9 mouse cellular contexts compared by ENCODE assay signal in the genomic region with DNA sequence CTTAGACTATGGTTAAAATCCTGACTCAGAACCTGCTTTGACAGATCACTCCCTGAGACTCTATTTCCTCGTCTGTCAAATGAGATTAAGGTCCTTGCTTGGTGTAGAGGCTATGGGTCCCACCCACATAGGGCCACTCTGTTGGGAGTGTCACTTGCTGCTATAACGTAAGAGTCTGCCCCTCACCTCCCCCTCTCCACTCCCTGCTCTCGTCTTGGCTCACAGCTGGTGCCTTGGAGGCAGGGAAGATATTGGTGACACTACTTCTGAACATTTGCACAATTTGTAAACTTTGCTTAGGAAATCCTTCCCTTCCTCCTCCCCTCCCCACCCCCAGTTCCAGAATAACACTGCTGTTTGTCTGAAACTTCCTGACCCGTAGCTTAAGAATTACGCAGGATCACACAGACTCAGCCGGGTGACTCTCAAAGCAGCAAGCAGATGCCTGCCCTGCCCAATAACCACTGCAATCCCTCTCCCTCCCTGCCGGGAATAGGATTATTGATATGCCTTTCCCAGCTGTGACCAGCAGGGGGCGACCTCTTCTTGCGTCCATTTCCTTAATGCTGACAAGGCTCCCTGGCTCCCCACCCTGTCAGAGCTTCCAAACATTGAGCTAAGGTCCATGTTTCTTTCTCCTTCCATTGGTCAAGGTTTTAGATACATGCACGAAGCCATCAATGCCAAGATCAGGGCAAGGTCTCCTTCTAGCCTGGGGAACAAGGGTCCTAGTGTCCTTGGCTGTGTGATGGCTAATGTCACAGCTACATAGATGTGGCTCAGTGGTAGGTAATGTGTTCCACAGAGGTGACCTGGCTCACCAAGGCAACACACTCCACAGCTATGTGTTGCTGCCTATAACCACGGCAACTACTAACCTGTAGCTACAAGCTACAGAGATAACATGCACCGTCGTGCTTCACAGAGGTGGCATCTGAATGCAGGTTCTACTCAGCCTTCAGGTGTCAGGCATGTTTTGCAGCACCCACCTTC.
A peak's percentile ranks its signal among the peaks of the same experiment; 100 is the strongest.
DNase-seq lines count a peak whose midpoint lies in the region; ATAC-seq and TF ChIP-seq lines count a peak whose summit lies in the region.
"Had no signal": no experiment of that assay in that cellular context is flagged by ENCODE, and none has a peak within 500 bp of the region (broad histone marks: within the 10 kb centered on the region; RNA-seq: fewer than 3 reads in every experiment).

No protein-coding gene starts in this region.

- WGBS in hindbrain, embryonic 14.5 days = 25% methylated on average over 13 of the region's 13 CpGs

- ATAC-seq in hindbrain, embryonic 14.5 days (ENCODE audit: low FRiP score) = peak; percentile 64; the same call in 1 of the 2 replicates

- H3K79me2 ChIP-seq in MEL (ENCODE audit: control insufficient read depth, insufficient read depth, low read length, poor library complexity) = no peaks in the 10 kb centered on the region

- H3K9ac ChIP-seq in MEL (ENCODE audit: control insufficient read depth, low read depth, low read length, poor library complexity, severe bottlenecking) = no peak overlapping the region
- no peak overlapping the region for H3K9ac ChIP-seq in hindbrain, embryonic 14.5 days
- H3K9ac ChIP-seq: limb, embryonic 12.5 days had no signal

- TF ChIP-seq RAD21 in MEL (IDR thresholded peaks at IDR 0.05; ENCODE audit: low read depth, low read length) = peak; percentile 62

- peak; percentile 73 for DNase-seq in MEL (ENCODE audit: low read depth, low spot score)
- peak; percentile 40 to 62 for DNase-seq in cerebellum, adult 18-20 months
- peak; percentile 82 for DNase-seq in forelimb bud, embryonic 11.5 days (ENCODE audit: low read depth, low spot score)
- DNase-seq in hindbrain, embryonic 14.5 days (ENCODE audit: low spot score) = peak; percentile 83
- DNase-seq in layer of hippocampus, postnatal 25 days (ENCODE audit: extremely low spot score in 1 of 2, low spot score in 1 of 2) = peak; percentile 78 to 93
- DNase-seq in lung, postnatal 4 days = peak; percentile 85 to 88
- DNase-seq in retina, postnatal 1 day = peak; percentile 88
- peak; percentile 48 for DNase-seq in urinary bladder, adult 2 months (ENCODE audit: low spot score)

- H3K27ac ChIP-seq in MEL (ENCODE audit: control insufficient read depth, low read depth, low read length) = no peak overlapping the region
- no peak overlapping the region for H3K27ac ChIP-seq in hindbrain, embryonic 14.5 days
- H3K27ac ChIP-seq: limb, embryonic 12.5 days had no signal

- no peak for TF ChIP-seq EP300 in MEL (IDR thresholded peaks at IDR 0.05; ENCODE audit: low read depth in 1 of 2, low read length in 2 of 2)

- H3K4me1 ChIP-seq in MEL (ENCODE audit: control insufficient read depth in 1 of 2, insufficient read depth in 2 of 2, low read length in 2 of 2) = peaks cover 2 to 3% of the 10 kb centered on the region in 2 experiments; a peak in 2 of 4 replicates
- H3K4me1 ChIP-seq in hindbrain, embryonic 14.5 days (replicated peaks; ENCODE audit: control insufficient read depth, insufficient read depth, low read length) = no peaks in the 10 kb centered on the region

- TF ChIP-seq POLR2A in MEL (IDR thresholded peaks at IDR 0.05; ENCODE audit: control insufficient read depth in 1 of 2, insufficient read depth in 1 of 2, low read depth in 1 of 2, low read length in 2 of 2, poor library complexity in 1 of 2) = no peak

- H3K27me3 ChIP-seq in MEL (ENCODE audit: control insufficient read depth in 1 of 2, insufficient read depth in 2 of 2, low read length in 2 of 2) = no peaks in the 10 kb centered on the region
- no peaks in the 10 kb centered on the region for H3K27me3 ChIP-seq in hindbrain, embryonic 14.5 days (ENCODE audit: control insufficient read depth, insufficient read depth, low read length)

- H3K4me2 ChIP-seq in hindbrain, embryonic 14.5 days (replicated peaks) = no peak overlapping the region
- H3K4me2 ChIP-seq: limb, embryonic 12.5 days had no signal

- no peaks in the 10 kb centered on the region for H3K36me3 ChIP-seq in MEL (ENCODE audit: control insufficient read depth in 1 of 2, insufficient read depth in 2 of 2, low read length in 2 of 2)
- no peaks in the 10 kb centered on the region for H3K36me3 ChIP-seq in hindbrain, embryonic 14.5 days (replicated peaks; ENCODE audit: control insufficient read depth, insufficient read depth)
- H3K36me3 ChIP-seq: limb, embryonic 12.5 days had no signal

- H3K4me3 ChIP-seq in MEL (ENCODE audit: control insufficient read depth in 1 of 2, insufficient read depth in 1 of 2, low read depth in 2 of 2, low read length in 2 of 2) = no peak overlapping the region
- no peak overlapping the region for H3K4me3 ChIP-seq in hindbrain, embryonic 14.5 days (replicated peaks; ENCODE audit: low read length)
- H3K4me3 ChIP-seq: limb, embryonic 12.5 days had no signal

- TF ChIP-seq CTCF in MEL (IDR thresholded peaks at IDR 0.05 in 2 of 3, conservative IDR thresholded peaks at IDR 0.05 in 1 of 3; ENCODE audit: control insufficient read depth in 1 of 3, insufficient read depth in 1 of 3, low read depth in 2 of 3, low read length in 3 of 3, poor library complexity in 1 of 3, severe bottlenecking in 1 of 3) = peak; percentile 85 to 91 (median 91)

- no peaks in the 10 kb centered on the region for H3K9me3 ChIP-seq in MEL (replicated peaks; ENCODE audit: insufficient read depth, low read length)
- H3K9me3 ChIP-seq in hindbrain, embryonic 14.5 days (ENCODE audit: control insufficient read depth, low read length) = 0 out of 2 replicates have a peak, but pooled peaks cover 4% of the 10 kb centered on the region

TF ChIP-seq in MEL, 35 proteins besides CTCF, POLR2A, EP300 and RAD21:
- no peak for TF ChIP-seq USF2 (IDR thresholded peaks at IDR 0.05; ENCODE audit: borderline replicate concordance in 1 of 2, insufficient read depth in 1 of 2, low read depth in 1 of 2, low read length in 2 of 2)
- peak; percentile 28; the same call in 1 of the 2 replicates for TF ChIP-seq ZC3H11A (IDR thresholded peaks at IDR 0.05; ENCODE audit: low read depth, low read length)
- peak; percentile 74 for TF ChIP-seq SMC3 (IDR thresholded peaks at IDR 0.05; ENCODE audit: low read depth, low read length)
